Mouse (Mus musculus) lung, embryonic 14.5 days (tissue): Measurements from ENCODE around the gene Sema3c. TPM values are rescaled to one million over a fixed set of nuclear protein-coding genes. Genes with fewer than 3 reads are reported as not detected.
A peak's percentile ranks its signal among the peaks of the same experiment; 100 is the strongest.
"Not testable (repeated sequence)": the region's sequence is repeated elsewhere in the genome, so short reads cannot be mapped to it uniquely, and the experiment has no call there.

Experiments used
- ATAC-seq: fragments of 200-750 bp; cut with Nextera tagmentation; 2 replicates; pipeline ENCODE4 v1.8.0; 2017; ENCODE audit warnings: mild to moderate bottlenecking, moderate TSS enrichment, moderate library complexity; ENCODE audit not compliant: insufficient read depth
- DNase-seq: peaks from one replicate; pipeline ENCODE4 v3.0.0-alpha.2; 2015
- H3K27ac ChIP-seq: fragments of 300-500 bp; sonication (generic); 2 replicates; pipeline ENCODE4 v1.5.1; 2014; ENCODE audit warnings: low read depth, mild to moderate bottlenecking, moderate library complexity
- H3K27me3 ChIP-seq: fragments of 300-500 bp; sonication (generic); 2 replicates; pipeline ENCODE4 v1.6.1; 2014; ENCODE audit warnings: low read length, control low read depth; ENCODE audit not compliant: insufficient read depth
- H3K36me3 ChIP-seq: fragments of 300-500 bp; sonication (generic); 2 replicates; pipeline ENCODE4 v1.6.1; 2014; ENCODE audit warnings: control low read depth; ENCODE audit not compliant: insufficient read depth
- H3K4me1 ChIP-seq: fragments of 300-500 bp; sonication (generic); 2 replicates; pipeline ENCODE4 v1.6.1; 2014; ENCODE audit warnings: antibody characterized with exemption, control low read depth; ENCODE audit not compliant: insufficient read depth
- H3K4me2 ChIP-seq: fragments of 300-500 bp; sonication (generic); 2 replicates; pipeline ENCODE4 v1.6.1; 2014; ENCODE audit warnings: mild to moderate bottlenecking
- H3K4me3 ChIP-seq: fragments of 300-500 bp; sonication (generic); 2 replicates; pipeline ENCODE4 v1.5.1; 2014; ENCODE audit warnings: low read depth, low read length
- H3K9ac ChIP-seq: fragments of 300-500 bp; sonication (generic); 2 replicates; pipeline ENCODE4 v1.6.1; 2014
- H3K9me3 ChIP-seq: fragments of 300-500 bp; sonication (generic); 2 replicates; pipeline ENCODE4 v1.6.1; 2016; ENCODE audit warnings: low read depth, low read length, control low read depth
- CTCF ChIP-seq: IDR thresholded peaks from 2 replicates; pipeline ENCODE4 v1.5.1; 2016; ENCODE audit warnings: antibody characterized with exemption, low read depth
- WGBS: fragments of 180-500 bp; shearing (Covaris S2); extraction: QIAGEN DNeasy Blood & Tissue Kit; methylation state at CpG from one replicate; pipeline ENCODE4 v1.1.7; 2014; 5-methylcytosine and 5-hydroxymethylcytosine counted together
- polyA plus RNA-seq: library from polyadenylated mRNA; unstranded; fragments of >200 nt; fragmentation: Nextera tagmentation; extraction: Ambion mirVana; gene quantifications from 2 replicates; pipeline ENCODE4 v1.2.1, GENCODE M21; 2014

Gene Sema3c
- 31.3 and 37.3 TPM in 2 replicates for polyA plus RNA-seq

- ATAC-seq (peak; percentile 19; the same call in 1 of the 2 replicates), DNase-seq (peak; percentile 79)
- Histone ChIP-seq H3K9ac (peak within 1 kb of the TSS; percentile 59), H3K9me3 (no peaks in the 10 kb centered on the region), H3K27me3 (no peaks in the 10 kb centered on the region), H3K4me2 (peak within 1 kb of the TSS; percentile 72), H3K4me1 (no peaks in the 10 kb centered on the region), H3K36me3 (no peaks in the 10 kb centered on the region), H3K27ac (peak within 1 kb of the TSS; percentile 88), H3K4me3 (peak within 1 kb of the TSS; percentile 54)
- TF ChIP-seq CTCF: peak; percentile 73
- under 1% methylated on average over 16 of the region's 16 CpGs for WGBS
Observed at GRCm38 (mm10) chr5:17573694-17574380, at the start of gene Sema3c. Gene Sema3c (plus strand): TSS chr5:17574281.

GRCm38 (mm10) chr5:17531165-17531564 lies 42.9 kb upstream of the Sema3c start:
- not testable (repeated sequence) for ATAC-seq

GRCm38 (mm10) chr5:17543141-17543540 lies 30.9 kb upstream of the Sema3c start:
- 31% methylated on average over 4 of the region's 4 CpGs for WGBS
- H3K36me3 ChIP-seq: no peaks in the 10 kb centered on the region
- ATAC-seq (no peak), DNase-seq (peak; percentile 51)
- no peak overlapping the region for H3K4me2 ChIP-seq
- no peak overlapping the region for H3K4me3 ChIP-seq
- no peak overlapping the region for H3K9ac ChIP-seq
- TF ChIP-seq CTCF: no peak
- no peaks in the 10 kb centered on the region for H3K27me3 ChIP-seq
- no peaks in the 10 kb centered on the region for H3K4me1 ChIP-seq
- no peaks in the 10 kb centered on the region for H3K9me3 ChIP-seq
- H3K27ac ChIP-seq: no peak overlapping the region

More at GRCm38 (mm10) chr5:17531165-17531564, 42.9 kb upstream of the Sema3c start:
- not testable (repeated sequence) for H3K27me3 ChIP-seq, H3K9ac ChIP-seq, H3K4me2 ChIP-seq, H3K9me3 ChIP-seq, DNase-seq, H3K4me3 ChIP-seq, H3K27ac ChIP-seq, H3K4me1 ChIP-seq, H3K36me3 ChIP-seq
- WGBS: 89% methylated on average over 2 of the region's 2 CpGs

GRCm38 (mm10) chr5:17544904-17545449 lies 29.1 kb upstream of the Sema3c start:
- no peaks in the 10 kb centered on the region for H3K4me1 ChIP-seq
- no peak overlapping the region for H3K27ac ChIP-seq
- H3K9me3 ChIP-seq: no peaks in the 10 kb centered on the region
- no peak for TF ChIP-seq CTCF
- no peak overlapping the region for H3K4me3 ChIP-seq
- H3K36me3 ChIP-seq: no peaks in the 10 kb centered on the region
- no peak overlapping the region for H3K9ac ChIP-seq
- no peak overlapping the region for H3K4me2 ChIP-seq
- no peak for DNase-seq
- no peaks in the 10 kb centered on the region for H3K27me3 ChIP-seq
- ATAC-seq: no peak
- WGBS: 85% methylated on average over 2 of the region's 2 CpGs

GRCm38 (mm10) chr5:17551693-17552092 lies 22.4 kb upstream of the Sema3c start:
- no peaks in the 10 kb centered on the region for H3K27me3 ChIP-seq
- H3K4me1 ChIP-seq: no peaks in the 10 kb centered on the region
- ATAC-seq (no peak), DNase-seq (peak; percentile 31)
- no peak for TF ChIP-seq CTCF
- 27% methylated on average over 3 of the region's 3 CpGs for WGBS
- H3K9me3 ChIP-seq: no peaks in the 10 kb centered on the region
- no peak overlapping the region for H3K4me2 ChIP-seq
- H3K4me3 ChIP-seq: no peak overlapping the region
- H3K27ac ChIP-seq: no peak overlapping the region
- no peak overlapping the region for H3K9ac ChIP-seq
- H3K36me3 ChIP-seq: no peaks in the 10 kb centered on the region

GRCm38 (mm10) chr5:17556073-17556473 lies 18.0 kb upstream of the Sema3c start:
- H3K27ac ChIP-seq: peak overlapping the region; percentile 21; the same call in 1 of the 2 replicates
- DNase-seq (peak; percentile 90), ATAC-seq (peak; percentile 96)
- no peaks in the 10 kb centered on the region for H3K27me3 ChIP-seq
- H3K4me2 ChIP-seq: no peak overlapping the region; the same call in 1 of the 2 replicates
- H3K9ac ChIP-seq: no peak overlapping the region
- TF ChIP-seq CTCF: no peak
- no peaks in the 10 kb centered on the region for H3K4me1 ChIP-seq
- WGBS: 14% methylated on average over 7 of the region's 7 CpGs
- no peak overlapping the region for H3K4me3 ChIP-seq
- no peaks in the 10 kb centered on the region for H3K9me3 ChIP-seq
- H3K36me3 ChIP-seq: no peaks in the 10 kb centered on the region

GRCm38 (mm10) chr5:17556715-17557265 lies 17.3 kb upstream of the Sema3c start:
- no peak for TF ChIP-seq CTCF
- H3K4me2 ChIP-seq: no peak overlapping the region
- H3K27ac ChIP-seq: 0 out of 2 replicates have a peak overlapping the region, but pooled peaks have one; percentile 27
- peak; percentile 36 for DNase-seq
- 49% methylated on average over 3 of the region's 3 CpGs for WGBS
- ATAC-seq: peak; percentile 48
- no peaks in the 10 kb centered on the region for H3K4me1 ChIP-seq
- H3K9me3 ChIP-seq: no peaks in the 10 kb centered on the region
- no peak overlapping the region for H3K9ac ChIP-seq
- H3K4me3 ChIP-seq: no peak overlapping the region
- H3K36me3 ChIP-seq: no peaks in the 10 kb centered on the region
- H3K27me3 ChIP-seq: no peaks in the 10 kb centered on the region
